Mouse (Mus musculus): ENCODE results near the gene Ctdnep1. TPM values are rescaled to one million over a fixed set of nuclear protein-coding genes. Genes with fewer than 3 reads are reported as not detected.
A peak's percentile ranks its signal among the peaks of the same experiment; 100 is the strongest.

Ctdnep1 gene
- 100 to 1,000 TPM in 1 of 2 experiments, 10 to 100 TPM in 1; 89.3 to 102 TPM for total RNA-seq (2021)

- no peak for DNase-seq
- intact Hi-C loops (cut with DNase I), result loop anchor here (10.0 kb wide), 1 partner anchor 46 kb away; the partner anchor contains the start of gene Ybx2
These were observed at the start of gene Ctdnep1 for GRCm38 (mm10) chr11:69981141-69981762. TSS of gene Ctdnep1 (plus strand) at chr11:69981156.

- DNase-seq, result no peak
- intact Hi-C loops (cut with DNase I), result loop anchor here (5.0 to 10.0 kb wide), 2 partner anchors 53 to 281 kb away; partner anchors contain the start of genes Ctdnep1, Elp5 and Slc16a11
These were observed 49.2 kb upstream of the Ctdnep1 start for GRCm38 (mm10) chr11:69931769-69932168.

GRCm38 (mm10) chr11:69932254-69932653 lies 48.7 kb upstream of the Ctdnep1 start:
- intact Hi-C loops (cut with DNase I), result loop anchor here (5.0 to 10.0 kb wide), 2 partner anchors 53 to 280 kb away; partner anchors contain the start of genes Ctdnep1, Elp5 and Slc16a11
- DNase-seq, result no peak

GRCm38 (mm10) chr11:69933066-69933465 lies 47.9 kb upstream of the Ctdnep1 start:
- no peak for DNase-seq
- intact Hi-C loops (cut with DNase I), result loop anchor here (5.0 to 10.0 kb wide), 2 partner anchors 52 to 279 kb away; partner anchors contain the start of genes Ctdnep1, Elp5 and Slc16a11

- DNase-seq, result peak; percentile 97
- intact Hi-C loops (cut with DNase I), result loop anchor here (5.0 to 10.0 kb wide), 2 partner anchors 51 to 278 kb away; partner anchors contain the start of genes Ctdnep1, Elp5 and Slc16a11
These were observed 46.8 kb upstream of the Ctdnep1 start for GRCm38 (mm10) chr11:69934169-69934568.

- DNase-seq, result no peak
- intact Hi-C loops (cut with DNase I), result loop anchor here (5.0 to 10.0 kb wide), 2 partner anchors 50 to 278 kb away; partner anchors contain the start of genes Ctdnep1, Elp5 and Slc16a11
These were observed 46.3 kb upstream of the Ctdnep1 start for GRCm38 (mm10) chr11:69934681-69935080.

GRCm38 (mm10) chr11:69935137-69935879 lies 45.6 kb upstream of the Ctdnep1 start, which contains the start of gene Ybx2:
TSS of gene Ybx2 (plus strand) at chr11:69935796.
- intact Hi-C loops (cut with DNase I), result loop anchor here (10.0 kb wide), 1 partner anchor 49 kb away; the partner anchor contains the start of genes Ctdnep1 and Elp5

GRCm38 (mm10) chr11:69936156-69936555 lies 44.8 kb upstream of the Ctdnep1 start:
- no peak for DNase-seq
- intact Hi-C loops (cut with DNase I), result loop anchor here (10.0 kb wide), 1 partner anchor 49 kb away; the partner anchor contains the start of genes Ctdnep1 and Elp5

More at GRCm38 (mm10) chr11:69935137-69935879, 45.6 kb upstream of the Ctdnep1 start, which contains the start of gene Ybx2:
- peak; percentile 96 for DNase-seq

GRCm38 (mm10) chr11:69936714-69937347 lies 44.1 kb upstream of the Ctdnep1 start:
- no peak for DNase-seq
- intact Hi-C loops (cut with DNase I), result loop anchor here (10.0 kb wide), 1 partner anchor 48 kb away; the partner anchor contains the start of genes Ctdnep1 and Elp5

- intact Hi-C loops (cut with DNase I), result loop anchor here (10.0 kb wide), 1 partner anchor 47 kb away; the partner anchor contains the start of genes Ctdnep1 and Elp5
- peak; percentile 39 for DNase-seq
These were observed 43.6 kb upstream of the Ctdnep1 start for GRCm38 (mm10) chr11:69937385-69937784.

- intact Hi-C loops (cut with DNase I), result loop anchor here (10.0 kb wide), 1 partner anchor 47 kb away; the partner anchor contains the start of genes Ctdnep1 and Elp5
- DNase-seq, result no peak
These were observed 43.1 kb upstream of the Ctdnep1 start for GRCm38 (mm10) chr11:69937834-69938233.

GRCm38 (mm10) chr11:69938401-69938979 lies 42.5 kb upstream of the Ctdnep1 start:
- intact Hi-C loops (cut with DNase I), result loop anchor here (10.0 kb wide), 1 partner anchor 46 kb away; the partner anchor contains the start of genes Ctdnep1 and Elp5
- DNase-seq, result no peak

GRCm38 (mm10) chr11:69939181-69939580 lies 41.8 kb upstream of the Ctdnep1 start:
- intact Hi-C loops (cut with DNase I), result loop anchor here (10.0 kb wide), 1 partner anchor 46 kb away; the partner anchor contains the start of genes Ctdnep1 and Elp5
- DNase-seq, result no peak

GRCm38 (mm10) chr11:69939731-69940130 lies 41.2 kb upstream of the Ctdnep1 start:
- DNase-seq, result no peak
- intact Hi-C loops (cut with DNase I), result loop anchor here (10.0 kb wide), 1 partner anchor 45 kb away; the partner anchor contains the start of genes Ctdnep1 and Elp5

GRCm38 (mm10) chr11:69940962-69941361 lies 40.0 kb upstream of the Ctdnep1 start:
- peak; percentile 87 for DNase-seq
- intact Hi-C loops (cut with DNase I), result no loop called here

- no peak for DNase-seq
- intact Hi-C loops (cut with DNase I), result no loop called here
These were observed 35.7 kb upstream of the Ctdnep1 start for GRCm38 (mm10) chr11:69945216-69945615.

- DNase-seq, result no peak
- intact Hi-C loops (cut with DNase I), result no loop called here
These were observed 34.7 kb upstream of the Ctdnep1 start for GRCm38 (mm10) chr11:69945997-69946891.

- intact Hi-C loops (cut with DNase I), result no loop called here
- peak; percentile 54 for DNase-seq
These were observed 33.5 kb upstream of the Ctdnep1 start for GRCm38 (mm10) chr11:69947337-69948065.
